ENCODE assay signal across 22 mouse cellular contexts in genomic region chr19:58091911-58092310, GRCm38 (mm10).
DNase-seq lines count a peak whose midpoint lies in the region; ATAC-seq and TF ChIP-seq lines count a peak whose summit lies in the region.
"Had no signal": no experiment of that assay in that cellular context is flagged by ENCODE, and none has a peak within 500 bp of the region (broad histone marks: within the 10 kb centered on the region; RNA-seq: fewer than 3 reads in every experiment).

No protein-coding gene starts in this region.

- no peak for TF ChIP-seq CTCF in lung, embryonic 14.5 days (IDR thresholded peaks at IDR 0.05; ENCODE audit: low read depth)

- H3K4me3 ChIP-seq in limb, embryonic 15.5 days, result no peak overlapping the region
- no peak overlapping the region for H3K4me3 ChIP-seq in limb, embryonic 10.5 days
- H3K4me3 ChIP-seq in lung, embryonic 14.5 days (ENCODE audit: low read depth, low read length), result no peak overlapping the region
- no peak overlapping the region for H3K4me3 ChIP-seq in midbrain, embryonic 11.5 days (ENCODE audit: low read depth, low read length)
- H3K4me3 ChIP-seq in midbrain, embryonic 13.5 days (replicated peaks), result no peak overlapping the region

- 0 out of 2 replicates have a peak, but pooled peaks have one; percentile 44 for ATAC-seq in limb, embryonic 15.5 days (ENCODE audit: insufficient number of reproducible peaks, low FRiP score, low TSS enrichment, low read depth)
- ATAC-seq in lung, embryonic 14.5 days (ENCODE audit: insufficient read depth), result no peak
- ATAC-seq in midbrain, embryonic 11.5 days (ENCODE audit: low FRiP score), result no peak
- no peak for ATAC-seq in midbrain, embryonic 13.5 days
- ATAC-seq: activated CD4-positive, CD25-positive, alpha-beta regulatory T cell, adult 4 months; CD4-positive, CD25-positive, alpha-beta regulatory T cell, adult 4 months; Patski had no signal

- intact Hi-C loops in heart, postnatal 25 days (cut with DNase I), result no loop called here

- no peaks in the 10 kb centered on the region for H3K36me3 ChIP-seq in limb, embryonic 15.5 days
- no peaks in the 10 kb centered on the region; the same call in 1 of the 2 replicates for H3K36me3 ChIP-seq in limb, embryonic 10.5 days
- H3K36me3 ChIP-seq in lung, embryonic 14.5 days (ENCODE audit: insufficient read depth), result no peaks in the 10 kb centered on the region
- no peaks in the 10 kb centered on the region for H3K36me3 ChIP-seq in midbrain, embryonic 11.5 days (ENCODE audit: control insufficient read depth, insufficient read depth, low read length)
- no peaks in the 10 kb centered on the region for H3K36me3 ChIP-seq in midbrain, embryonic 13.5 days
- H3K36me3 ChIP-seq: G1E had no signal

- H3K4me2 ChIP-seq in limb, embryonic 15.5 days, result no peak overlapping the region
- H3K4me2 ChIP-seq in lung, embryonic 14.5 days, result no peak overlapping the region
- no peak overlapping the region for H3K4me2 ChIP-seq in midbrain, embryonic 11.5 days
- no peak overlapping the region for H3K4me2 ChIP-seq in midbrain, embryonic 13.5 days (replicated peaks)

- H3K27ac ChIP-seq in limb, embryonic 15.5 days, result no peak overlapping the region
- H3K27ac ChIP-seq in limb, embryonic 10.5 days, result no peak overlapping the region
- H3K27ac ChIP-seq in lung, embryonic 14.5 days (ENCODE audit: low read depth), result no peak overlapping the region
- no peak overlapping the region for H3K27ac ChIP-seq in midbrain, embryonic 11.5 days (ENCODE audit: low read depth, low read length)
- no peak overlapping the region for H3K27ac ChIP-seq in midbrain, embryonic 13.5 days

- no peak overlapping the region for H3K9ac ChIP-seq in limb, embryonic 15.5 days
- H3K9ac ChIP-seq in lung, embryonic 14.5 days, result no peak overlapping the region
- no peak overlapping the region for H3K9ac ChIP-seq in midbrain, embryonic 11.5 days (ENCODE audit: low read length)
- H3K9ac ChIP-seq in midbrain, embryonic 13.5 days (replicated peaks), result no peak overlapping the region

- 90% methylated on average over 16 of the region's 16 CpGs for WGBS in limb, embryonic 15.5 days
- WGBS in limb, embryonic 10.5 days, result 96% methylated on average over 16 of the region's 16 CpGs
- 55% methylated on average over 16 of the region's 16 CpGs for WGBS in lung, embryonic 14.5 days
- WGBS in midbrain, embryonic 11.5 days, result 95% methylated on average over 16 of the region's 16 CpGs
- WGBS in midbrain, embryonic 13.5 days, result 95% methylated on average over 16 of the region's 16 CpGs

- H3K9me3 ChIP-seq in limb, embryonic 15.5 days, result no peaks in the 10 kb centered on the region
- H3K9me3 ChIP-seq in limb, embryonic 10.5 days (replicated peaks), result no peaks in the 10 kb centered on the region
- H3K9me3 ChIP-seq in lung, embryonic 14.5 days (ENCODE audit: low read depth, low read length), result no peaks in the 10 kb centered on the region
- no peaks in the 10 kb centered on the region for H3K9me3 ChIP-seq in midbrain, embryonic 11.5 days (ENCODE audit: control insufficient read depth, low read length)
- no peaks in the 10 kb centered on the region; the same call in 1 of the 2 replicates for H3K9me3 ChIP-seq in midbrain, embryonic 13.5 days

- H3K27me3 ChIP-seq in limb, embryonic 15.5 days, result no peaks in the 10 kb centered on the region
- no peaks in the 10 kb centered on the region for H3K27me3 ChIP-seq in limb, embryonic 10.5 days (ENCODE audit: low read depth, poor library complexity, severe bottlenecking)
- H3K27me3 ChIP-seq in lung, embryonic 14.5 days (ENCODE audit: insufficient read depth, low read length), result no peaks in the 10 kb centered on the region
- no peaks in the 10 kb centered on the region for H3K27me3 ChIP-seq in midbrain, embryonic 11.5 days (ENCODE audit: control insufficient read depth, insufficient read depth, low read length)
- H3K27me3 ChIP-seq in midbrain, embryonic 13.5 days, result no peaks in the 10 kb centered on the region
- H3K27me3 ChIP-seq: CH12.LX, Patski had no signal

- H3K4me1 ChIP-seq in limb, embryonic 15.5 days, result peaks cover 4% of the 10 kb centered on the region; the same call in 1 of the 2 replicates
- H3K4me1 ChIP-seq in limb, embryonic 10.5 days, result peaks cover 38% of the 10 kb centered on the region
- no peaks in the 10 kb centered on the region; the same call in 1 of the 2 replicates for H3K4me1 ChIP-seq in lung, embryonic 14.5 days (ENCODE audit: insufficient read depth)
- H3K4me1 ChIP-seq in midbrain, embryonic 11.5 days (ENCODE audit: control insufficient read depth, insufficient read depth, low read length), result no peaks in the 10 kb centered on the region
- no peaks in the 10 kb centered on the region; the same call in 1 of the 2 replicates for H3K4me1 ChIP-seq in midbrain, embryonic 13.5 days (replicated peaks)

- DNase-seq in heart, adult 11 months, result peak; percentile 44
- DNase-seq in heart, postnatal 25 days (ENCODE audit: low spot score), result no peak
- DNase-seq in limb, embryonic 10.5 days (ENCODE audit: low spot score), result no peak
- peak; percentile 51 for DNase-seq in lung, embryonic 14.5 days
- no peak for DNase-seq in lung, postnatal 25 days (ENCODE audit: low spot score)
- DNase-seq in midbrain, embryonic 11.5 days (ENCODE audit: low spot score, missing footprints), result peak; percentile 62
- DNase-seq: adrenal gland, adult 2 months; adrenal gland, adult 8-10 months; adrenal gland, postnatal 10 days; adrenal gland, postnatal 14 days; adrenal gland, postnatal 25 days; adrenal gland, postnatal 36 days; B cell, adult 2 months; cerebellum, adult 11 months; cerebellum, adult 11-12 months had no signal

Comparison
In these comparisons a context has a peak if more than half of its experiments do, and no peak if none do; other contexts are left out.
1. DNase-seq: peak in heart, adult 11 months (single experiment), lung, embryonic 14.5 days (single experiment) and midbrain, embryonic 11.5 days (single experiment); none in heart, postnatal 25 days (single experiment), limb, embryonic 10.5 days (single experiment) and lung, postnatal 25 days (single experiment).